Mouse (Mus musculus): Measurements from ENCODE around the gene Shisa4. TPM values are rescaled to one million over a fixed set of nuclear protein-coding genes. Genes with fewer than 3 reads are reported as not detected.

Gene Shisa4
- polyA plus RNA-seq (2012; ENCODE audit: insufficient read depth, insufficient read length, low replicate concordance, missing spikeins) = not detected in 2 replicates

- Histone ChIP-seq H3K4me3 (ENCODE audit: insufficient read depth, low read depth, low read length) (peak within 1 kb of the TSS; percentile 78), H3K4me1 (ENCODE audit: control insufficient read depth, insufficient read depth, low read length) (peaks cover 47% of the 10 kb centered on the region), H3K27ac (ENCODE audit: insufficient read depth, low read depth, low read length) (peak within 1 kb of the TSS; percentile 90)
- WGBS = 2% methylated on average over 36 of the region's 38 CpGs
- TF ChIP-seq CTCF (IDR thresholded peaks at IDR 0.05; ENCODE audit: insufficient read depth, low read depth, low read length) (no peak), POLR2A (IDR thresholded peaks at IDR 0.05; ENCODE audit: insufficient read depth, low read depth, low read length) (peak; percentile 71)
Measured at GRCm38 (mm10) chr1:135374868-135375581, at the start of gene Shisa4. Gene Shisa4 (minus strand): TSS chr1:135375237.

GRCm38 (mm10) chr1:135422772-135423171 is 47.7 kb upstream of the Shisa4 start:
- H3K27ac ChIP-seq (ENCODE audit: insufficient read depth, low read depth, low read length) = no peak overlapping the region
- TF ChIP-seq CTCF (IDR thresholded peaks at IDR 0.05; ENCODE audit: insufficient read depth, low read depth, low read length) (no peak), POLR2A (IDR thresholded peaks at IDR 0.05; ENCODE audit: insufficient read depth, low read depth, low read length) (no peak)
- WGBS = 83% methylated on average over 6 of the region's 6 CpGs

GRCm38 (mm10) chr1:135413996-135414395 is 39.0 kb upstream of the Shisa4 start:
- TF ChIP-seq CTCF (IDR thresholded peaks at IDR 0.05; ENCODE audit: insufficient read depth, low read depth, low read length) = no peak

More at GRCm38 (mm10) chr1:135422772-135423171, 47.7 kb upstream of the Shisa4 start:
- H3K4me1 ChIP-seq (ENCODE audit: control insufficient read depth, insufficient read depth, low read length) = 0 out of 2 replicates have a peak, but pooled peaks cover 2% of the 10 kb centered on the region
- H3K4me3 ChIP-seq (ENCODE audit: insufficient read depth, low read depth, low read length) = no peak overlapping the region

GRCm38 (mm10) chr1:135412130-135412529 is 37.1 kb upstream of the Shisa4 start:
- TF ChIP-seq POLR2A (IDR thresholded peaks at IDR 0.05; ENCODE audit: insufficient read depth, low read depth, low read length) (no peak), CTCF (IDR thresholded peaks at IDR 0.05; ENCODE audit: insufficient read depth, low read depth, low read length) (no peak)
- Histone ChIP-seq H3K4me3 (ENCODE audit: insufficient read depth, low read depth, low read length) (no peak overlapping the region), H3K27ac (ENCODE audit: insufficient read depth, low read depth, low read length) (no peak overlapping the region), H3K4me1 (ENCODE audit: control insufficient read depth, insufficient read depth, low read length) (0 out of 2 replicates have a peak, but pooled peaks cover 2% of the 10 kb centered on the region)
- WGBS = 80% methylated on average over 4 of the region's 4 CpGs

More at GRCm38 (mm10) chr1:135413996-135414395, 39.0 kb upstream of the Shisa4 start:
- H3K4me1 ChIP-seq (ENCODE audit: control insufficient read depth, insufficient read depth, low read length) = 0 out of 2 replicates have a peak, but pooled peaks cover 2% of the 10 kb centered on the region
- H3K4me3 ChIP-seq (ENCODE audit: insufficient read depth, low read depth, low read length) = no peak overlapping the region
- no peak overlapping the region for H3K27ac ChIP-seq (ENCODE audit: insufficient read depth, low read depth, low read length)

- 0 out of 2 replicates have a peak, but pooled peaks cover 2% of the 10 kb centered on the region for H3K4me1 ChIP-seq (ENCODE audit: control insufficient read depth, insufficient read depth, low read length)
- no peak overlapping the region for H3K27ac ChIP-seq (ENCODE audit: insufficient read depth, low read depth, low read length)
- TF ChIP-seq POLR2A (IDR thresholded peaks at IDR 0.05; ENCODE audit: insufficient read depth, low read depth, low read length) (no peak), CTCF (IDR thresholded peaks at IDR 0.05; ENCODE audit: insufficient read depth, low read depth, low read length) (no peak)
- 21% methylated on average over 2 of the region's 2 CpGs for WGBS
- no peak overlapping the region for H3K4me3 ChIP-seq (ENCODE audit: insufficient read depth, low read depth, low read length)
Measured at GRCm38 (mm10) chr1:135410967-135411366, 35.9 kb upstream of the Shisa4 start.

- Histone ChIP-seq H3K4me3 (ENCODE audit: insufficient read depth, low read depth, low read length) (no peak overlapping the region), H3K27ac (ENCODE audit: insufficient read depth, low read depth, low read length) (no peak overlapping the region), H3K4me1 (ENCODE audit: control insufficient read depth, insufficient read depth, low read length) (0 out of 2 replicates have a peak, but pooled peaks cover 2% of the 10 kb centered on the region)
- WGBS = 97% methylated on average over 4 of the region's 4 CpGs
- TF ChIP-seq CTCF (IDR thresholded peaks at IDR 0.05; ENCODE audit: insufficient read depth, low read depth, low read length) (no peak), POLR2A (IDR thresholded peaks at IDR 0.05; ENCODE audit: insufficient read depth, low read depth, low read length) (no peak)
Measured at GRCm38 (mm10) chr1:135408973-135409372, 33.9 kb upstream of the Shisa4 start.

GRCm38 (mm10) chr1:135405356-135405755 is 30.3 kb upstream of the Shisa4 start:
- Histone ChIP-seq H3K4me1 (ENCODE audit: control insufficient read depth, insufficient read depth, low read length) (no peaks in the 10 kb centered on the region), H3K27ac (ENCODE audit: insufficient read depth, low read depth, low read length) (no peak overlapping the region), H3K4me3 (ENCODE audit: insufficient read depth, low read depth, low read length) (no peak overlapping the region)
- 69% methylated on average over 7 of the region's 7 CpGs for WGBS
- TF ChIP-seq POLR2A (IDR thresholded peaks at IDR 0.05; ENCODE audit: insufficient read depth, low read depth, low read length) (no peak), CTCF (IDR thresholded peaks at IDR 0.05; ENCODE audit: insufficient read depth, low read depth, low read length) (no peak)

GRCm38 (mm10) chr1:135401452-135402110 is 26.5 kb upstream of the Shisa4 start:
- Histone ChIP-seq H3K4me1 (ENCODE audit: control insufficient read depth, insufficient read depth, low read length) (no peaks in the 10 kb centered on the region), H3K27ac (ENCODE audit: insufficient read depth, low read depth, low read length) (no peak overlapping the region), H3K4me3 (ENCODE audit: insufficient read depth, low read depth, low read length) (no peak overlapping the region)
- 75% methylated on average over 3 of the region's 3 CpGs for WGBS
- TF ChIP-seq CTCF (IDR thresholded peaks at IDR 0.05; ENCODE audit: insufficient read depth, low read depth, low read length) (no peak), POLR2A (IDR thresholded peaks at IDR 0.05; ENCODE audit: insufficient read depth, low read depth, low read length) (no peak)

- Histone ChIP-seq H3K4me3 (ENCODE audit: insufficient read depth, low read depth, low read length) (no peak overlapping the region), H3K27ac (ENCODE audit: insufficient read depth, low read depth, low read length) (no peak overlapping the region), H3K4me1 (ENCODE audit: control insufficient read depth, insufficient read depth, low read length) (no peaks in the 10 kb centered on the region)
- WGBS = 95% methylated on average over 5 of the region's 5 CpGs
- TF ChIP-seq POLR2A (IDR thresholded peaks at IDR 0.05; ENCODE audit: insufficient read depth, low read depth, low read length) (no peak), CTCF (IDR thresholded peaks at IDR 0.05; ENCODE audit: insufficient read depth, low read depth, low read length) (no peak)
Measured at GRCm38 (mm10) chr1:135399466-135399865, 24.4 kb upstream of the Shisa4 start.
